Mouse (Mus musculus) WW6 (cell line): ENCODE measurements around the gene Rps26.

ENCODE experiments used
- DNase-seq: peaks from one replicate; pipeline ENCODE4 v3.0.0-alpha.2; 2013; ENCODE audit warnings: low read depth, low spot score

Gene Rps26

DNA sequence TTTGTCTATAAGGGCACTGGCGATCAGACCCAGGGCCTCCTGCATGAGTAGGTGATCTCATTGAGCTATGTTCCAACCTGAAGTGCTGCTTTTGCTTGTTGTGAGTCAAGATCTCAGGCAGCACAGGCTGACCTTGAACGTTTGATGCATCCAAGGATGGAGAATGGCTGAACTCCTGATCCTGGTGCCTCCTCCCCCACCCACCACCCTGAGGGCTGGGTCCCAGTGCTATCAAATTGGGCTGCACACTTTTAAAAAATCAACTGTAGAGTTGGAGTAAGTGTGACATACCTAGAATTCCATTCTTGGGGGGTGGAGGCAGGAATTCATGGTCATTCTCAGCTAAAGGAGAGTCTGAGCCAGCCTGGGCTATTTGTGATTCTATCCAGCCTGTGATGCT lies 20.1 kb downstream of the Rps26 start:
- peak; percentile 60 for DNase-seq

DNA sequence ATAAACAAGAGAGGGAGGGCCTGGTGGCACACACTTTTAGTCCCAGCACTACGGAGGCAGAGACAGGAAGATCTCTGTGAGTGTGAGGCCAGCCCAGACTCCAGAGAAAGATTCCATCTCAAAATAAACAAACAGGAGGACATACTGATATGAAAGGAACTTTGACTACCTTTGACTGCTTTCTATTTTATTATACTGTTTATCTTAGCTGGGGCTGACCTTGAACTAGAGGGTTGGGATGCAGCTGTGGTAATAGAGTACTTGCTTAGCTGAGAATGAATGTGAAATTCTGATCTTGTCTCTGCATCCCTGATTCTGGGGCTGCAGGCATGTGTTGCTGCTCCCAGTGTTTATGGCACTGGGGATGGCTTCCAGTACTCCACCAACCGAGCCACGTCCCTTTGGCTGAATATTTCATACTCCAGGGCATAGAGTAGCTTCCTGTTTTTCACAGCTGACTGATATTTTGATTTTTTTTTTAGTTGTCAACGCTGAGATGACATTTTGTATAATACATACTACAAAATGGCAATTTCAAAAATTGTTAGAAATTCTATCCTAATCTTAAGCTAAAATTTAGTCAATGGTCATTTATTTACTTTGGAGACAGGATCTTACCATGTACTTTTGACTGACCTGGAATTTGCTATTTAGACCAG lies 23.9 kb downstream of the Rps26 start:
- no peak for DNase-seq

DNA sequence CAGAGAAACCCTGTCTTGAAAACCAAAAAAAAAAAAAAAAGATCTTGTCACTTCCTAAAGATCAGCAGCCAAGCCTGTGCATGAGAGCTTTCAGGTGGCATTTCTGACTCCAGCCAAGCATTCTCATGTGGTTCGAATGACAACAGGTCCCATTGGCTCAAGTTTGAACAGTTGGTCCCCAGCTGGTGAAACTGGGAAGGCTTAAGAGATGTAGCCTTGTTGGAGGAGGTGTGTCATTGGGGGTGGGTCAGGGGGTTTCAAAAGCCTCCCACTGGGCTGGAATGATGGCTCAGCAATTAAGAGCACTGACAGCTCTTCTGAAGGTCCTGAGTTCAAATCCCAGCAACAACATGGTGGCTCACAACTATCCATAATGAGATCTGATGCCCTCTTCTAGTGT lies 25.0 kb downstream of the Rps26 start:
- DNase-seq: no peak

DNA sequence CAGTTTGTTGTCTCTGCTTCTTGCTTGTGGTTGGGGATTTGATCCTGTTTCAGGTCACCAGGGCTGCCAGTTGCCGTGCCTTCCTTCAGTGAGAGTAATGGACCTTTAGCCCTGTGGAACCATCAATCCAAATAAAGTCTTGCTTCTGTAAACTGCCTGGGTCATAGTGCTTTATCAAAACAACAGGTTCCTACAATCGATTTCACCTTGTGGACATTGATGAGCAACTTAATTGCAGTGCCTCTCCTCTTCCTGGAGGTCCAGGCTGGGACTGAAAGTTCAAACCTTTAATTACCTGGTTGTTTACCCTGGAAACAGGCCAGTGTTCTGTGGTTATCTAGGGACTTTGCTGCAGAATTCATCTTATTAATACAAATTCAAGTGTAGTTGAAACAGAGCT lies 28.1 kb downstream of the Rps26 start:
- no peak for DNase-seq

DNA sequence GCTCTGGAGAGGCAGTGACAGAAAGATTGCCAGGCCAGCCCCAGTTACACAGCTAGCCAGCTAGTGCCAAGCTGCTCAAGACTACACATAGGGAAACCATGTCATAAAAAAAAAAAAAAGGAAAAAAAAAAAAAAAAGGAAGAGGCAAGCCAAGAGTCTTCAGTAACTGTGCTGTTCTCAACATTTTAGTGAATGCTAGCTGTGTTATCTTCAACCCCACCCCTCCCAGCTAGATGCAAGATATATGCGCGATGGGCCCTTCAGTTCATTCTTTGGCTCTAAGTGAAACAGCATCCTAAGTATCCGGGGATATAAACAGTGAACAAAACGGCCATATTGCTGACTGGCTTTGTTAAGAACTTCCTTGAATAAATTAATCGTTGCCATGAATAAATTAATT lies 33.8 kb downstream of the Rps26 start:
- no peak for DNase-seq

DNA sequence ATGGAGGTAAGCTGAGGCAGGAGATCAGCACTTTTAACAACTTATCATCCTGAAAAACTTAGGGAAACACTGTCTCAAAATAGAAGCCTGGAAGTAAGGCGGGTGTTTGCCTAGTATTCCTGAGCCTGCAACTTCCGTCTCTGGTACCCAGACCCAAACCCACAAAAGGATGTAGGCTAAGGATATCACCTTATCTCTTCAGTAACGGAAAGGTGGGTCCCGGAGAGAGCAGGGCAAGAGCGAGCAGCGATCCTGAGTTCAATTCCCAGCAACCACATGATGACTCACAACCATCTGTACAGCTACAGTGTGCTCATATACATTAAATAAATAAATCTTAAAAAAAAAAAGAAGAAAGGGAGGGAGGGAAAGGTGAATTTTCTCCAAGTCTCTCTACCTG lies 35.1 kb downstream of the Rps26 start:
- DNase-seq: no peak

DNA sequence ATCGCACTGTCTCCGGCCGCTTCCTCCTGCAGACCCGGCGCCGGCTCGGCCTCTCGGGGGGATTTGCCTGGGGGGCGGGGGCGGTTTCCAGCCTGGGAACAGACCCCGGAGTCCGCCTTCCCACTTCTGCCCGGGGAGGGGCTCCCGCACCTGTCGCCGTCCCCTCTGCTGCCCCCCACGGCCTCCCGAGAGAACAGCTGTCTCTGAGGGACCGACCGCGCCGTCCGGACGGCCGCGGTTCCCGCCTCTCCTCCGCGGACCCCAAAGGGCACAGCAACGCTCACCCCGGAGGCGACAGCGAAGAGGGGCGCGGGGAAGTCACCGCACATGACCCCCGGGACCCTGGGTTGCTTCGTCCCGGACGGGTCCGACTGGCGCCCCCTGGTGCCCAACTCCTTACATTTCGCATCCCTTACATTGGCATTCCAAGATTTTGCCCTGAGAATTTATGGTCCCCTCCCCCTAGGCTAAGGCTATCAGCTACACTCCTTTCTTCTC lies 36.3 kb downstream of the Rps26 start:
- peak; percentile 60 for DNase-seq

DNA sequence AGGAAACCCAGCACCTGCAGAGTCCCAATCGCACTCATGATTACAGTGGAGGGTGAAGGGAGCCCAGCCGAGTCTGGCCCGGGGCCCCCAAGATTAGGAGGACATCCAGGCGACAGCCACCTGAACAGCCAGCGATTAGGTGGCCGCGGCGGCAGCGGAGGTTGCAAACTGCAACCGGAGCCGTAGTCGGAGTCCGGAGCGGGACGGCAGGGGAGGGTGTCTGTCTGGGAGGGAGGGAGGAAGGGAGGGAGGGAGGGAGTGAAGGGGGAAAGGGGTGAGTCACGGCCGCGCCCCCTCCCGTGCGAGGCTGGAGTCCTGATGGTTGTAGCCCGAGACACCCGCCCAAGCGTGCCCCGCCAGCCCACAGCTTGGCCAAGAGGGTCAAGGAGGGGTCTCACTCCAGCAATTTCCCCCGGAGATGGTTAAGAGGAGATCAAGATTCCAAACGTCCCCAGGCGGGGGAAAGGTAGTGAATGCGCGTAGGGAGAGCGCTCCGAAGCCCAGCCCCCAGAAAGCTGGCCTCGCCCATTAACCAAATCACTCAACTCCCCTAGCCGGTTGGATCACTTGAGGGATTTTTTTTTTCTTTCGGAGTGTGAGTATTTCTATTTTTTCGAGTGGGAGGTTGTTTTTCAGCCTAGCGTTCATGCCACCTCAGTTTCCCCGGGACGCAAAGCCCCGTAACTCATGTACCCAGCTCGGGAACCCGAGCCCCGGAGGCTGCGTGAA lies 36.9 kb downstream of the Rps26 start, which contains the start of gene Erbb3:
Gene Erbb3, minus strand, starts transcription at position 189 of the 729 bp plus-strand sequence.
- peak; percentile 74 for DNase-seq

DNA sequence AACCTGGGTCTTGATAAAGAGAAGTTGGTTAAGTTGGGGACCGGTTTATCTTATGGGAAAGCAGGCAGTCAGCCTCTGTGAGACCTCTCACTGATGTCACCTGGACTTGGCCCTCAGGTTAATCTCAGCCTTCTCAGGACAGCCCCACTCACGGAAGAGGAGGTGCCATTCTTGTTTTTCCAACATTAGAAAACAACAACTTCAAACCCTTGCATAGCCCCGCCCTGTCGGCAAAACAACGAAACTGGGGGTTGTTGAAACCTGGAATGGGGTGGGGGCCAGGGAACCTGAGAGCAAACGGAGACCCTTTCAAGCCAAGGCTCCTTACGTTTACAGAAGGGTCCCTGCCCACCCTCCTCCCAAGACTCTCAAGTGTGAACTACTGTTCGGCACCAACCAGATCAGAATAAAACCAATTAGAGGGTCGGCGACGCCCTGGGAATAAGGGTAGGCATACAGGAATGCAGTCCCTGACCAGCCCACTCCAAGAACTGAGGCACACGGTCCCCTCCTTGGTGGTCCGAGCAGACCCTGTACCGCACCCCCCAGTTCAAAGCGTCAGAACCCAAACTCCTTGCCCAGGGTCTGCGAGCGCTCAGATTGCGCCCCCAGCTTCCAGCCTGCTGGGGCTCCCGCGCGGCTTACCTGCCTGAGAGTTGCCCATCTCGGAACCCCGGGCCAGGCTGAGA lies 37.6 kb downstream of the Rps26 start:
- no peak for DNase-seq

DNA sequence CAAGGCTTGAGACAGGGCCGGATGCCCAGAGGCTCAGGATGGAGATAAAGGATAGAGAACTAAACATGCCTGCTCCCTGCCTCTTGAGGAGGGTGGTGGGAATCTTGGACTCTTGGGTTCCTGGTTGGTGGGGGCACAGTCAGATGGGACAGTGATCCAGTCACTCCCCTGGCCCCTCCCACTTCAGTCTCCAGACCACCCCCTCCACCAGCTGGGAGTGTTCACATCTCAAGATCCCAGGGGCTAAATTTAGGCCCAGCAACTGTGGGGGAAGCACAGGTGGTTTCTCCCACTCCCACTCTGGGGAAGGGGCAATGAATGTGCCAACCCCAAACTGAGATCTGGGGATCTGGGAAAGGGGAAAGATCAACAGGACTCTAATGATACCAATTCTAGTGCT lies 38.4 kb downstream of the Rps26 start:
- DNase-seq: no peak

DNA sequence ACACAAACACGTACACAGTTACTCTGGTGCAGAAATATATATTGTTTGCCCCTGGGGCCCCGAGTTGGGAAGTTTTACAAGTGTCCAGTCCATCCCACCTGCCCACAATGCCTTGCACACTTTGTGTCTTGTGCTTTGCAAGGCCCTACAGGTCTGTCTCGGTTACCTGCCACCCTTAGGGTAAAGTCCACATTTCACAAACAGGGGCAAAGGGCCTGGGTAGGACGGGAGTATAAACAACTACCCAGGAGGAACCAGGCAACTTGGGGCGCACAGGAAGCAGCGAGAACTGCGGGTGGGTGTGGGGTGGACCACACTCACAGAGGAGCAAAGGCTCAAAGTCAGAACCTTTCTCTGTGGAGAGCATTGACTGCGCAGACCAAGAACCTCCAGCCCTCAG lies 38.9 kb downstream of the Rps26 start:
- DNase-seq: no peak

DNA sequence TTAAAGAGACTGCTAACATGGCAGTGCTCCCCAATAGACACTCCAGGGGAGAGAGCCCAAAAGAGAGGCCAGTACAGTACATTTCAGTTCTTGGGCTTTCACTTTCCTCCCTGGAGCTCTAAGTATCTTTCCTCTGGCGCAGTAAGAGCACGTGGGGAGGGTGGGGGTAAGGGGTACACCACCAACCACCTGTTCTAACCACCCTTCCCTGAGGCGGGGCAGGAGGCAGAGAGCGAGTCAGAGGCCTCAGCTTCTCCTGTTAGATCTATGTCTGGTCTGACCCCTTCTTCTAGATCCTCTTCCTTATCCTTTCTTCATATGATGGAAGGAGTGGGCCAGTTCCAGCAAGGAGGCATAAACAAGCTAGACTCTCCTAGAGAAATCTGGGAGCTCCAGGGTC lies 39.4 kb downstream of the Rps26 start:
- DNase-seq: no peak

DNA sequence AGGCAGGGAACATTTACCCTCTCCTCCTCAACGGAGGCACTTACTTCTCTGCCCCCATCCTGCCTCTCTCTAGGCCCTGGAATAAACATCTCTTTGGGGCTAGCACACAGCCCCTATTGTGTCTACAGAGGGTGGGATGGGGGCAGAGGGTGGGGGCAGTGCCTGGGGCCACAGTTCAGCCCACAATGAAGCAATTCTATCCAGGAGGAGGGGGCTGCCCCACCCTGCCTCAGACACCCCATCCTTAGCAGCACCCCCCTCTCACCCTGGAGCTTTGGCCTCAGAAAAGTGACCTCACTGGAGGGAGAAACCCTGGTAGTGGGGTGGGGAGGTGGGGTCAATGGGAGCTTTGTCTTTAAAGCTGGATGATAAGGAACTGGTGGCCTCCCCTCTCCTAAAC lies 40.0 kb downstream of the Rps26 start:
- no peak for DNase-seq

DNA sequence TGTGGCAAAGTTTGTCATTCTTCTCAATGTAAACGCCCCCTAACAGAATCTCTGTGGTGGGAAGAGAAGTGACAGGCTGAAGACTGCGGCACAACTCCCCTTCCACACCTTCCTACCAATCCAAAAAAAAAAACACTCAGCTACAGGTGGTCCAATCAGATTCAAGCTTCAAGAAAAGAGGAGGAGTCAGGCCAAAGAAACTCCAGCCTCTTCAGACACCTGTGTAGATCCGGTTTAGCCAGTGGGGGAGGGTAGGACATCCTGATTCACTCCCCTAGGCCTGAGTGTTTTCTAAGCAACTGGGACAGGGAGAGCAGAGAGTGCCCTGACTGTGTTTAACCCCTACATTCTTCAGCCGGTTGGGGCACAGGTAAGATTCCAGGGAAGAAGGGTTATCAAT lies 42.2 kb downstream of the Rps26 start:
- DNase-seq: peak; percentile 68

DNA sequence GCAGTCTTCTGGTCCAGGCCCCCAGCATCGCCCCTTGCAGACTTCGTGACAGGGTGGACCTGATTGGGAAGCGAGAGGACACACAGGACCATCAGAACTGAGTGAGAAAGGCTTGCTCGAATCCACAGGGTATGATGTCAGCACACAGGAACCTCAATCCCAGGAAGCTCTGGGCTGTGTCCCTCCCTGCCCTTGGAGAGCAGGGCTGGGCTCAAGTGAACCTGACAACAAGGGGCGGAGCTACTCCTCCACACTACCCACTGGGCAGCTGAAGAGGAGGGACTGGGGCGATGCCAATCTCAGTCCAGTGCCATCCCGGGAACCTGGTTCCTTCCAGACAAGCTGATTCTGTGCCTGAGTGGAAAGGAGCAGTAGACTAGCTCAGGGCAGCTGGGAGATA lies 42.9 kb downstream of the Rps26 start:
- no peak for DNase-seq

DNA sequence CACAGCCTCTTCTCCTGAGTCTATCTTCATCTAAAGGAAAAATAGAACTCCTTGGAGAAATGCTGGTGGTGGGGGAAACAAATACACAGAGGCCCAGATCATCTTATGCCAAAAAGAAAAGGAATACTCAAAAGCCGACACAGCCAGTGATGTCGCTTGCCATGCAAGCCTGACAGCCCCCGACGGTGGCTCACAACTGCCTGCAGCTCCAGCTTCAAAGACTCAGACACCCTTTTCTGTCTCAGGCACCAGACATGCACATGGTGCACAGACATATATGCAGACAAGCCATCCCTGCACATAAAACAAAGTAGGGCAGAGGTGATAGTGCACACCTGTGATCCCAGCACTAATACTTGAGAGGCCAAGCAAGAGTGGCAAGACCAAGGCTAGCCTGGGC lies 46.8 kb downstream of the Rps26 start:
- no peak for DNase-seq

DNA sequence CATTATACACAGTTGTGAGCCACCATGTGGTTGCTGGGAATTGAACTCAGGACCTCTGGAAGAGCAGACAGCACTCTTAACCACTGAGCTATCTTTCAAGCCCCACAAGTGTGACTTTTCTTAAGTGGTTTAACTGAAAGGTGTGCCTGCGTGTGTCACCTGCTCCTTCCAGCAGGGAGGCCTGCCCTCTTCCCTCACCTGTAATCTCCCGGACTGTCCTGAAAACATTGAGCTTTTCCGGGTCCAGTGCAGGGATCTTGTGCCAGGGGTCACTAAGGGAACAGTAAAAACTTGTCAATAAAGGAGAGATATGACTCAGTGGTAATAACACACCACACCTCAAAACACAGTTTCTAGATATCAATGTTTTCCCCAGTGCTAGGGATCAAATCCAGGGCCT lies 47.2 kb downstream of the Rps26 start:
- no peak for DNase-seq

DNA sequence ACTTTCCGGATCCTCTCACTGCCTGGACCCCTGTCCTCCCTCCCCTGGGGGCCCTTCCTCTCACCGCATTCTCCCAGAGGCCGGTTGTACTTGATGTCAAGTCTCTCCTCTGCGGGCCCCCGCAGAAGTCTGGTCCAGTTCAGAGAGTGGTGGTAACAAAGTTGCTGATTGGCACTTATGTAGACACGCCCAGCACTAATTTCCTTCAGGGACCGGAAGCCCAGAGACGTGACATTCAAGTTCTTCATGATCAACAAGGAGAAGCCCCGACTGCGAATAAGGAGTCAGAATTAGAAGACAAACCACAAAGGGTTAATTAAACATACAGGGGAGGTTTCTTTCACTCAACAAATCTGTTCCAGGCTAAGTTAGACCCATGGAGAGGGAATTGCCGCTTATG lies 48.2 kb downstream of the Rps26 start:
- no peak for DNase-seq

DNA sequence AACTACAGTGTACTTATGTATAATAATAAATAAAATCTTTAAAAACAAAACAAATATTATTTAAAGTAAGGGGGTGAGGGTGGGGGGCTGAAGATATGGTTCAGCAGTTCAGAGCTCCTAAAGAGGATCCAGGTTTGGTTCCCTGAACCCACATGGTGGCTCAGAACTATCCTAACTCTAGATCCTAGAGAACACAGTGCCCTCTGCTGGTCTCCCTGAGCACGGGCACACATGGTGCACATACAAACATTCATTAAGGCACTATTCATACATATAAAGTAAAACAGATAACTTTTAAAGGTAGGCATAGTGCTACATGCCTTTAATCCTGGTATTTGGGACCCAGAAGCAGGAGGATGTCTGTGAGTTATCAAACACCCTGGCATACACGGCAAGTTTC lies 51.5 kb downstream of the Rps26 start:
- DNase-seq: no peak
